Mouse (Mus musculus) forebrain, postnatal 0 days (tissue): ENCODE measurements around the gene Gm19402. TPM values are rescaled to one million over a fixed set of nuclear protein-coding genes. Genes with fewer than 3 reads are reported as not detected.
A peak's percentile ranks its signal among the peaks of the same experiment; 100 is the strongest.

ENCODE experiments used
- ATAC-seq: fragments of 200-750 bp; cut with Nextera tagmentation; 2 replicates; pipeline ENCODE4 v1.8.0; 2017; ENCODE audit warnings: mild to moderate bottlenecking, moderate library complexity
- DNase-seq: peaks from one replicate; pipeline ENCODE4 v3.0.0-alpha.2; 2015
- H3K27ac ChIP-seq: fragments of 300-500 bp; sonication (generic); 2 replicates; pipeline ENCODE4 v1.5.1; 2014; ENCODE audit warnings: low read depth, mild to moderate bottlenecking, antibody characterized with exemption, low read length, moderate library complexity, mixed read lengths
- H3K27me3 ChIP-seq: fragments of 300-500 bp; sonication (generic); 2 replicates; pipeline ENCODE4 v1.6.1; 2014; ENCODE audit warnings: mild to moderate bottlenecking, low read length, mixed read lengths; ENCODE audit not compliant: insufficient read depth
- H3K36me3 ChIP-seq: fragments of 300-500 bp; sonication (generic); 2 replicates; pipeline ENCODE4 v1.6.1; 2014; ENCODE audit warnings: mild to moderate bottlenecking, moderate library complexity; ENCODE audit not compliant: insufficient read depth
- H3K4me1 ChIP-seq: fragments of 300-500 bp; sonication (generic); 2 replicates; pipeline ENCODE4 v1.6.1; 2014; ENCODE audit warnings: antibody characterized with exemption; ENCODE audit not compliant: insufficient read depth
- H3K4me2 ChIP-seq: fragments of 300-500 bp; sonication (generic); 2 replicates; pipeline ENCODE4 v1.6.1; 2014; ENCODE audit warnings: low read depth, mild to moderate bottlenecking, moderate library complexity
- H3K4me3 ChIP-seq: fragments of 300-500 bp; sonication (generic); 2 replicates; pipeline ENCODE4 v1.5.1; 2014; ENCODE audit warnings: low read depth, low read length, mixed read lengths
- H3K9ac ChIP-seq: fragments of 300-500 bp; sonication (generic); 2 replicates; pipeline ENCODE4 v1.6.1; 2014; ENCODE audit warnings: mild to moderate bottlenecking
- H3K9me3 ChIP-seq: fragments of 300-500 bp; sonication (generic); 2 replicates; pipeline ENCODE4 v1.6.1; 2016; ENCODE audit warnings: low read length
- CTCF ChIP-seq: sonication (generic); IDR thresholded peaks from 2 replicates; pipeline ENCODE4 v1.5.1; 2016; ENCODE audit warnings: antibody characterized with exemption, control low read depth, low read depth
- WGBS: fragments of 180-500 bp; shearing (Covaris S2); extraction: QIAGEN DNeasy Blood & Tissue Kit; methylation state at CpG from one replicate; pipeline ENCODE4 v1.1.7; 2014; 5-methylcytosine and 5-hydroxymethylcytosine counted together
- polyA plus RNA-seq: library from polyadenylated mRNA; unstranded; fragments of >200 nt; fragmentation: Nextera tagmentation; extraction: Ambion mirVana; gene quantifications from 2 replicates; pipeline ENCODE4 v1.2.1, GENCODE M21; 2015
- total RNA-seq: library from RNA; depleted of rRNA; stranded (reverse); fragments of >200 nt; gene quantifications from 2 replicates; pipeline ENCODE4 v1.2.3, GENCODE M21; 2014

Gm19402 gene
- total and polyA plus RNA-seq, 2 experiments from 2014 or later = not detected

- Histone ChIP-seq H3K27me3 (no peaks in the 10 kb centered on the region), H3K9me3 (no peaks in the 10 kb centered on the region), H3K4me2 (no peak overlapping the region), H3K36me3 (no peaks in the 10 kb centered on the region), H3K4me3 (no peak overlapping the region), H3K9ac (no peak overlapping the region), H3K4me1 (no peaks in the 10 kb centered on the region), H3K27ac (no peak overlapping the region)
- no peak for DNase-seq
- no peak for ATAC-seq
- no peak for TF ChIP-seq CTCF
- 69% methylated on average over 4 of the region's 4 CpGs for WGBS
Measured at GRCm38 (mm10) chr10:77667402-77667801, 23.2 kb downstream of the Gm19402 start.

- Histone ChIP-seq H3K4me1 (no peaks in the 10 kb centered on the region), H3K4me3 (no peak overlapping the region), H3K27ac (no peak overlapping the region), H3K27me3 (no peaks in the 10 kb centered on the region), H3K9me3 (no peaks in the 10 kb centered on the region), H3K9ac (no peak overlapping the region), H3K4me2 (no peak overlapping the region), H3K36me3 (no peaks in the 10 kb centered on the region)
- DNase-seq = no peak
- no peak for TF ChIP-seq CTCF
- no peak for ATAC-seq
- WGBS = 67% methylated on average over 8 of the region's 8 CpGs
Measured at GRCm38 (mm10) chr10:77666342-77666741, 24.2 kb downstream of the Gm19402 start.

- no peak for TF ChIP-seq CTCF
- Histone ChIP-seq H3K27me3 (no peaks in the 10 kb centered on the region), H3K36me3 (no peaks in the 10 kb centered on the region), H3K27ac (no peak overlapping the region), H3K9ac (no peak overlapping the region), H3K4me2 (no peak overlapping the region), H3K4me3 (no peak overlapping the region), H3K9me3 (no peaks in the 10 kb centered on the region), H3K4me1 (no peaks in the 10 kb centered on the region)
- DNase-seq (no peak), ATAC-seq (no peak)
- 58% methylated on average over 43 of the region's 43 CpGs for WGBS
Measured at GRCm38 (mm10) chr10:77663949-77664665, 26.4 kb downstream of the Gm19402 start.

- 77% methylated on average over 15 of the region's 15 CpGs for WGBS
- no peak for TF ChIP-seq CTCF
- no peak for ATAC-seq
Measured at GRCm38 (mm10) chr10:77658286-77658994, 32.1 kb downstream of the Gm19402 start.

GRCm38 (mm10) chr10:77652046-77652445, 38.5 kb downstream of the Gm19402 start:
- no peak for ATAC-seq
- Histone ChIP-seq H3K27ac (no peak overlapping the region), H3K4me2 (no peak overlapping the region), H3K4me3 (no peak overlapping the region), H3K4me1 (no peaks in the 10 kb centered on the region), H3K36me3 (0 out of 2 replicates have a peak, but pooled peaks cover 3% of the 10 kb centered on the region), H3K9me3 (no peaks in the 10 kb centered on the region), H3K9ac (no peak overlapping the region), H3K27me3 (no peaks in the 10 kb centered on the region)
- DNase-seq = no peak
- no peak for TF ChIP-seq CTCF
- 88% methylated on average over 9 of the region's 9 CpGs for WGBS

More at GRCm38 (mm10) chr10:77658286-77658994, 32.1 kb downstream of the Gm19402 start:
- H3K4me3 ChIP-seq = no peak overlapping the region
- no peaks in the 10 kb centered on the region for H3K36me3 ChIP-seq
- no peaks in the 10 kb centered on the region for H3K27me3 ChIP-seq
- no peak overlapping the region for H3K9ac ChIP-seq
- DNase-seq = no peak
- no peaks in the 10 kb centered on the region for H3K4me1 ChIP-seq
- H3K9me3 ChIP-seq = no peaks in the 10 kb centered on the region
- H3K27ac ChIP-seq = no peak overlapping the region
- no peak overlapping the region for H3K4me2 ChIP-seq

- Histone ChIP-seq H3K27ac (no peak overlapping the region), H3K27me3 (no peaks in the 10 kb centered on the region), H3K4me3 (no peak overlapping the region), H3K9me3 (no peaks in the 10 kb centered on the region), H3K9ac (no peak overlapping the region), H3K4me2 (no peak overlapping the region), H3K4me1 (no peaks in the 10 kb centered on the region), H3K36me3 (peaks cover 44% of the 10 kb centered on the region)
- TF ChIP-seq CTCF = no peak
- DNase-seq (no peak), ATAC-seq (no peak)
- WGBS = 79% methylated on average over 8 of the region's 8 CpGs
Measured at GRCm38 (mm10) chr10:77647901-77648300, 42.7 kb downstream of the Gm19402 start.

GRCm38 (mm10) chr10:77647461-77647860, 43.1 kb downstream of the Gm19402 start:
- Histone ChIP-seq H3K9ac (no peak overlapping the region), H3K4me1 (no peaks in the 10 kb centered on the region), H3K27me3 (no peaks in the 10 kb centered on the region), H3K9me3 (no peaks in the 10 kb centered on the region), H3K4me3 (no peak overlapping the region), H3K27ac (no peak overlapping the region), H3K4me2 (no peak overlapping the region), H3K36me3 (peaks cover 45% of the 10 kb centered on the region)
- ATAC-seq = peak; percentile 23
- TF ChIP-seq CTCF = no peak
- DNase-seq = no peak
- 57% methylated on average over 1 of the region's 1 CpGs for WGBS
